Mouse (Mus musculus): ENCODE data around the gene Kdm4c. TPM values are rescaled to one million over a fixed set of nuclear protein-coding genes. Genes with fewer than 3 reads are reported as not detected.
A peak's percentile ranks its signal among the peaks of the same experiment; 100 is the strongest.

The Kdm4c gene
- total RNA-seq, 1 experiment, result 44.9 TPM

DNA sequence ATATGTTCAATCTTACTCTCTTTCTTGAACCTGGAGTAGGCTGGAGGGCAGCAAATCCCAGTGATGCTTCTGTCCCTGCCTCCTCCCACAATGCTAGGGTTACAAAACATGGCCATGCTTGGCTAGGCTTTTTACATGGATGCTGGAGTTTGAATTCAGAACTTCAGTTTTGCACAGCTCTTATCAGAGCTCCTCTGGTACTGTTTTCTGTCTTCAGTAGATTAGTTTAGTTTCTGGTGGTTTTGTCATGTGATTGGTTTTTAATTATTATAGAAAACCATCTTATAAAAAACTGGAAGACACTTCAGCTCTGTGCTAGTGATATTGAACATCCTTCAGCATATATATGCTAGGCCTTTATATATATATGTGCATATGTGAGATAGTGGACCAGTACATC, 19.6 kb downstream of the Kdm4c start:
- Histone ChIP-seq H3K9ac (ENCODE audit: insufficient read depth, low read depth, low read length, poor library complexity, severe bottlenecking) (peak overlapping the region; percentile 54; the same call in 1 of the 2 replicates), H3K4me3 (ENCODE audit: insufficient read depth in 1 of 2, low read depth in 1 of 2, low read length in 2 of 2, poor library complexity in 1 of 2, severe bottlenecking in 1 of 2) (peak overlapping the region in 1 of 2 experiments; percentile 5; a peak in 1 of 4 replicates), H3K27ac (ENCODE audit: insufficient read depth, low read depth, low read length, poor library complexity, severe bottlenecking) (peak overlapping the region; percentile 99; the same call in 1 of the 2 replicates), H3K9me3 (ENCODE audit: control insufficient read depth, insufficient read depth, low read depth, low read length) (no peaks in the 10 kb centered on the region), H3K4me1 (ENCODE audit: control insufficient read depth in 2 of 2, insufficient read depth in 2 of 2, low read length in 2 of 2, poor library complexity in 1 of 2) (peaks cover 9 to 15% of the 10 kb centered on the region in 2 experiments), H3K36me3 (ENCODE audit: control insufficient read depth, insufficient read depth, low read length, poor library complexity, severe bottlenecking) (peaks cover 12% of the 10 kb centered on the region)
- TF ChIP-seq ZC3H11A (IDR thresholded peaks at IDR 0.05; ENCODE audit: borderline replicate concordance, low read depth, low read length), result no peak
- TF ChIP-seq HCFC1 (IDR thresholded peaks at IDR 0.05; ENCODE audit: borderline replicate concordance, insufficient read depth, low read length), result no peak
- TF ChIP-seq CHD2 (IDR thresholded peaks at IDR 0.05; ENCODE audit: low read depth, low read length), result no peak
- TF ChIP-seq MAFK (IDR thresholded peaks at IDR 0.05; ENCODE audit: insufficient read depth, low read depth, low read length), result no peak
- no peak for TF ChIP-seq ZNF384 (IDR thresholded peaks at IDR 0.05; ENCODE audit: low read depth, low read length)
- in situ Hi-C loops (cut with MboI; ENCODE audit: low sequenced_read_pairs in 2 of 2, unreplicated experiment in 2 of 2), result no loop called here
- DNase-seq (ENCODE audit: low read depth, low spot score), result no peak

GRCm38 (mm10) chr4:74264428-74264955, 22.2 kb downstream of the Kdm4c start:
- Histone ChIP-seq H3K27ac (ENCODE audit: insufficient read depth, low read depth, low read length, poor library complexity, severe bottlenecking) (no peak overlapping the region), H3K4me3 (ENCODE audit: insufficient read depth in 1 of 2, low read depth in 1 of 2, low read length in 2 of 2, poor library complexity in 1 of 2, severe bottlenecking in 1 of 2) (no peak overlapping the region), H3K4me1 (ENCODE audit: control insufficient read depth in 2 of 2, insufficient read depth in 2 of 2, low read length in 2 of 2, poor library complexity in 1 of 2) (peaks cover 9 to 15% of the 10 kb centered on the region in 2 experiments), H3K9ac (ENCODE audit: insufficient read depth, low read depth, low read length, poor library complexity, severe bottlenecking) (no peak overlapping the region), H3K36me3 (ENCODE audit: control insufficient read depth, insufficient read depth, low read length, poor library complexity, severe bottlenecking) (peaks cover 14% of the 10 kb centered on the region), H3K9me3 (ENCODE audit: control insufficient read depth, insufficient read depth, low read depth, low read length) (no peaks in the 10 kb centered on the region)
- in situ Hi-C loops (cut with MboI; ENCODE audit: low sequenced_read_pairs in 2 of 2, unreplicated experiment in 2 of 2), result no loop called here
- TF ChIP-seq ZC3H11A (IDR thresholded peaks at IDR 0.05; ENCODE audit: borderline replicate concordance, low read depth, low read length) (no peak), HCFC1 (IDR thresholded peaks at IDR 0.05; ENCODE audit: borderline replicate concordance, insufficient read depth, low read length) (no peak), MAFK (IDR thresholded peaks at IDR 0.05; ENCODE audit: insufficient read depth, low read depth, low read length) (no peak), ZNF384 (IDR thresholded peaks at IDR 0.05; ENCODE audit: low read depth, low read length) (no peak)
- peak; percentile 13 for DNase-seq (ENCODE audit: low read depth, low spot score)

DNA sequence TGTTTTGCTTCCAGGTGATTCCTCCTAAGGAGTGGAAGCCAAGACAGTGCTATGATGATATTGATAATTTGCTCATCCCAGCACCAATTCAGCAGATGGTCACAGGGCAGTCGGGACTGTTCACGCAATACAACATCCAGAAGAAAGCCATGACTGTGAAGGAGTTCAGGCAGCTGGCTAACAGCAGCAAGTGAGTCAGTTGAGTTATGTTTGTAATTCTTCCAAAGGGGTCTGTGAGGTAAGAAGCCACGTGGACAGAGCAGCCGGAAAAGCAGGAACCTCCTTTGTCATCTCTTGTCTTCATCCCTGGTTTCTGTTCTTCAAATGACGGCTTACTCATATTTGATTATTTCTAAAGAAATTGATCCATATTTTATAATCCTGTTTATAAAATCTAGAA, 28.9 kb downstream of the Kdm4c start:
- TF ChIP-seq MAFK (IDR thresholded peaks at IDR 0.05; ENCODE audit: insufficient read depth, low read depth, low read length), result no peak
- TF ChIP-seq ZNF384 (IDR thresholded peaks at IDR 0.05; ENCODE audit: low read depth, low read length), result no peak
- no peak for TF ChIP-seq ZC3H11A (IDR thresholded peaks at IDR 0.05; ENCODE audit: borderline replicate concordance, low read depth, low read length)
- no peak for TF ChIP-seq CHD2 (IDR thresholded peaks at IDR 0.05; ENCODE audit: low read depth, low read length)
- TF ChIP-seq HCFC1 (IDR thresholded peaks at IDR 0.05; ENCODE audit: borderline replicate concordance, insufficient read depth, low read length), result no peak
- Histone ChIP-seq H3K9me3 (ENCODE audit: control insufficient read depth, insufficient read depth, low read depth, low read length) (no peaks in the 10 kb centered on the region), H3K27ac (ENCODE audit: insufficient read depth, low read depth, low read length, poor library complexity, severe bottlenecking) (no peak overlapping the region), H3K36me3 (ENCODE audit: control insufficient read depth, insufficient read depth, low read length, poor library complexity, severe bottlenecking) (peaks cover 7% of the 10 kb centered on the region), H3K9ac (ENCODE audit: insufficient read depth, low read depth, low read length, poor library complexity, severe bottlenecking) (no peak overlapping the region), H3K4me1 (ENCODE audit: control insufficient read depth in 2 of 2, insufficient read depth in 2 of 2, low read length in 2 of 2, poor library complexity in 1 of 2) (no peaks in the 10 kb centered on the region), H3K4me3 (ENCODE audit: insufficient read depth in 1 of 2, low read depth in 1 of 2, low read length in 2 of 2, poor library complexity in 1 of 2, severe bottlenecking in 1 of 2) (no peak overlapping the region)
- no peak for DNase-seq (ENCODE audit: low read depth, low spot score)
- in situ Hi-C loops (cut with MboI; ENCODE audit: low sequenced_read_pairs in 2 of 2, unreplicated experiment in 2 of 2), result no loop called here

DNA sequence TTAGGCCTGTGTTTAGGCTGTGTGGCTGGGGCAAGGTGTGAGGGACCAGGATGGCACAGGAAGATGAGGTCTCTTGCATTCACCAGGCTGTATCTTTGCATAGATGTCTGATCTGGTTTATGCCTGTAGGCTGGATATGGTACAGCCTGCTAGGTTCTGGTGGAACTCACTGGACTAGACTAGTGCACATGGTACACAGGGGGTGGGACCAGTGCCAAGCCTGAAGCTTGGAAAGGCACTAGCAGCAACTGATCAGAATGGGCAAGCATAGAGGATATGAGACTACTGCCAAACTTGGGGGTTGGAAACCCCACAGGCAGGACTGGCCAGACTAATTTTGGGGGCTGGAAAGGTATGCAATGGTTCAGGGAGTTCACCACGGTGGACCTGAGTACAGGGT, 35.2 kb downstream of the Kdm4c start:
- Histone ChIP-seq H3K9ac (ENCODE audit: insufficient read depth, low read depth, low read length, poor library complexity, severe bottlenecking) (no peak overlapping the region), H3K36me3 (ENCODE audit: control insufficient read depth, insufficient read depth, low read length, poor library complexity, severe bottlenecking) (peaks cover 2% of the 10 kb centered on the region), H3K4me3 (ENCODE audit: insufficient read depth in 1 of 2, low read depth in 1 of 2, low read length in 2 of 2, poor library complexity in 1 of 2, severe bottlenecking in 1 of 2) (no peak overlapping the region), H3K27ac (ENCODE audit: insufficient read depth, low read depth, low read length, poor library complexity, severe bottlenecking) (no peak overlapping the region), H3K9me3 (ENCODE audit: control insufficient read depth, insufficient read depth, low read depth, low read length) (no peaks in the 10 kb centered on the region), H3K4me1 (ENCODE audit: control insufficient read depth in 2 of 2, insufficient read depth in 2 of 2, low read length in 2 of 2, poor library complexity in 1 of 2) (no peaks in the 10 kb centered on the region; a peak in 2 of 4 replicates)
- no peak for TF ChIP-seq ZC3H11A (IDR thresholded peaks at IDR 0.05; ENCODE audit: borderline replicate concordance, low read depth, low read length)
- no peak for TF ChIP-seq MAFK (IDR thresholded peaks at IDR 0.05; ENCODE audit: insufficient read depth, low read depth, low read length)
- no peak for TF ChIP-seq CHD2 (IDR thresholded peaks at IDR 0.05; ENCODE audit: low read depth, low read length)
- no peak for TF ChIP-seq HCFC1 (IDR thresholded peaks at IDR 0.05; ENCODE audit: borderline replicate concordance, insufficient read depth, low read length)
- no peak for TF ChIP-seq ZNF384 (IDR thresholded peaks at IDR 0.05; ENCODE audit: low read depth, low read length)
- in situ Hi-C loops (cut with MboI; ENCODE audit: low sequenced_read_pairs in 2 of 2, unreplicated experiment in 2 of 2), result no loop called here
- no peak for DNase-seq (ENCODE audit: low read depth, low spot score)
